Mouse (Mus musculus) limb, embryonic 11.5 days (tissue): ENCODE measurements around the gene Slc35b1. TPM values are rescaled to one million over a fixed set of nuclear protein-coding genes. Genes with fewer than 3 reads are reported as not detected.

ENCODE experiments used
- ATAC-seq: fragments of 200-750 bp; cut with Nextera tagmentation; 2 replicates; pipeline ENCODE4 v1.8.0; 2017; ENCODE audit warnings: low read depth; ENCODE audit not compliant: insufficient number of reproducible peaks, low FRiP score, low TSS enrichment
- DNase-seq: peaks from one replicate; pipeline ENCODE4 v3.0.0-alpha.2; 2015; ENCODE audit warnings: low spot score
- H3K27ac ChIP-seq: fragments of 300-500 bp; sonication (generic); replicated peaks from 2 replicates; pipeline ENCODE4 v1.5.1; 2014; ENCODE audit warnings: low read depth, mild to moderate bottlenecking, low read length
- H3K27me3 ChIP-seq: fragments of 300-500 bp; sonication (generic); 2 replicates; pipeline ENCODE4 v1.6.1; 2014; ENCODE audit warnings: mild to moderate bottlenecking, low read length, mixed read lengths; ENCODE audit not compliant: control insufficient read depth, insufficient read depth
- H3K36me3 ChIP-seq: fragments of 300-500 bp; sonication (generic); 2 replicates; pipeline ENCODE4 v1.6.1; 2014; ENCODE audit warnings: mild to moderate bottlenecking, low read length, moderate library complexity, mixed read lengths; ENCODE audit not compliant: control insufficient read depth, insufficient read depth
- H3K4me1 ChIP-seq: fragments of 300-500 bp; sonication (generic); 2 replicates; pipeline ENCODE4 v1.6.1; 2014; ENCODE audit warnings: low read length, mixed read lengths; ENCODE audit not compliant: control insufficient read depth, insufficient read depth
- H3K4me2 ChIP-seq: fragments of 300-500 bp; sonication (generic); 2 replicates; pipeline ENCODE4 v1.6.1; 2014; ENCODE audit warnings: low read depth, mild to moderate bottlenecking, moderate library complexity; ENCODE audit not compliant: severe bottlenecking
- H3K4me3 ChIP-seq: fragments of 300-500 bp; sonication (generic); 2 replicates; pipeline ENCODE4 v1.5.1; 2014; ENCODE audit warnings: low read depth, low read length
- H3K9ac ChIP-seq: fragments of 300-500 bp; sonication (generic); 2 replicates; pipeline ENCODE4 v1.6.1; 2014; ENCODE audit warnings: mild to moderate bottlenecking, low read length
- H3K9me3 ChIP-seq: fragments of 300-500 bp; sonication (generic); 2 replicates; pipeline ENCODE4 v1.6.1; 2016; ENCODE audit warnings: low read length; ENCODE audit not compliant: control insufficient read depth
- WGBS: fragments of 180-500 bp; shearing (Covaris S2); extraction: QIAGEN DNeasy Blood & Tissue Kit; methylation state at CpG from one replicate; pipeline ENCODE4 v1.1.7; 2014; 5-methylcytosine and 5-hydroxymethylcytosine counted together
- polyA plus RNA-seq: library from polyadenylated mRNA; unstranded; fragments of >200 nt; fragmentation: Nextera tagmentation; extraction: Ambion mirVana; gene quantifications from 2 replicates; pipeline ENCODE4 v1.2.1, GENCODE M21; 2014

Slc35b1 gene
- polyA plus RNA-seq, 1 experiment from 2014 or later = 133 TPM

DNA sequence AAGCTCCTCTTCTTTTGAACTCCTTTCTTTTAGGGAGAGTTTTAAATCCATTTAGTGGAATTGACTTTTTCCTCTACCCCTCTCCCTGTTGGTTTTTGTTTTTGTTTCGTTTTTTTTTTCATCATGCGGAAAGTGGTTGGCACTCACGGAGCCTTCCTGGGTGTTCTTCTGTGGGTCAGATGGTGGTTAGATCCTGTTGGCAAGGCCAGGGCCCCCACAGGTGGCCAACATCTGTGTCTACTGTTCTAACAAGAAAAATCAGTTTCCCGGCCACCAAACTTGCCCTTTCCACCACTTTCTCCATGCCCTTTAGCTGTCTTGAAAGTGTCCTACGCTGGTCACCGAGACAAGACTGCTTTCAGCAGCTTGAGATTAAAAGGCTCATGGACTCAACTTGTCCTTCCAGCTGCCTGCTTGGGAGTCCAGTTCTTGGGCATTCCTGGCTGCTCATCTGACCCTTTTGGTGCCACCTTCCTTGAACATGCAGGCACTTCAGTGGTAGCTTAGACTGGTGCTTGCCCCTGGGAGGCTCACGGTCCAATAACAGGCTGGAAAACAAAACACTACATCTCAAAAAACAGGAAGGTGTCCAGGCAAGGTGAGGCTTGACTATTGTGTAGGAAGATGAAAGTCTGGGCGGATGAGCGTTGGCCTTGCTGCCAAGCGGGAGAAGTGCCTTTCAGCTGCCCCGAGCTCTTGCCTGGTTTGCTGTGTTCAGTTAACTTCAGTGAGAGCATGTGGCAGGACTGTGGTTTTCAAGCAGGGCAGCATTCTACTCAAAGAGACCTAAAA lies 8.4 kb downstream of the Slc35b1 start:
- no peak for DNase-seq
- Histone ChIP-seq H3K9ac (no peak overlapping the region), H3K27ac (no peak overlapping the region; the same call in 1 of the 2 replicates), H3K36me3 (peaks cover 7% of the 10 kb centered on the region), H3K4me3 (no peak overlapping the region), H3K4me2 (no peak overlapping the region), H3K9me3 (no peaks in the 10 kb centered on the region), H3K27me3 (no peaks in the 10 kb centered on the region), H3K4me1 (0 out of 2 replicates have a peak, but pooled peaks cover 2% of the 10 kb centered on the region)
- WGBS = 65% methylated on average over 11 of the region's 11 CpGs
- no peak for ATAC-seq

DNA sequence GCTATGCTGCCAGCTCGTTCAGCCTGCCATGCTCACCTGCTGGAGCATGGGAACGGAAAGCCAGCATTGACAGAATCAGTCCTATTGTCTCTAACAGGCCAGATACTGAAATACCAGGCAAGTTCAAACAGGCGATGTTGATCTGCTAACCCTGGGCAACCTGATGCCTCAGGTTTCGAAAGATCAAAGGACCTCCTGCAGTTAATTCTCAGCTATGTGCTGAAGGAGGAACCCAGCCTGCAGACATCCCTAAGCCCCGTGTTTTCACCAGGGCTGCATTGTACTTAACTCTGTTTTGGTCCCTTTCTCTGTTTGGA lies 9.0 kb downstream of the Slc35b1 start:
- Histone ChIP-seq H3K36me3 (peaks cover 7% of the 10 kb centered on the region), H3K27me3 (no peaks in the 10 kb centered on the region), H3K9me3 (no peaks in the 10 kb centered on the region), H3K4me1 (0 out of 2 replicates have a peak, but pooled peaks cover 2% of the 10 kb centered on the region), H3K9ac (no peak overlapping the region), H3K4me2 (no peak overlapping the region), H3K27ac (no peak overlapping the region; the same call in 1 of the 2 replicates), H3K4me3 (no peak overlapping the region)
- ATAC-seq (no peak), DNase-seq (no peak)
- whole genome bisulfite sequencing = 11% methylated on average over 5 of the region's 5 CpGs

DNA sequence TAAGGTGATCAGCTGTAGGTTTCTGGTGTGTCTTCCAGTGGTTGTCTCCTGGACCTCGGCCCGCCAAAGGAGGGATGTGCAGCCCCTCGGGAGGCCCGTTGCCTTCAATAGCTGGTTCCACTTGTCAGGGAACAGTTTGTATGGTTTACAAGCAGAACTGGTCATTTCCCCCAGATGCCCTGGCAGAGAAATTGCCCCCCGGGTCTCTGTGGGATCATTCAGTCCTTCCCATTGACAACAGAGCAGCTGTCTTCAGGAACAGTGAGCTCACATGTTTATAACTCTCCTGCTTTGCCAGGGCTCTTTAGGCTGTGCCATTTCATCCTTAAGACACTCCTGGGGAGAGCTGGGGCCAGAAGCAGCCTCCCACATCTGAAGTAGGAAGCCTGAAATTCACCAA lies 9.6 kb downstream of the Slc35b1 start:
- Histone ChIP-seq H3K4me2 (no peak overlapping the region), H3K27ac (no peak overlapping the region), H3K27me3 (no peaks in the 10 kb centered on the region), H3K9ac (no peak overlapping the region), H3K9me3 (no peaks in the 10 kb centered on the region), H3K4me3 (no peak overlapping the region), H3K36me3 (peaks cover 7% of the 10 kb centered on the region), H3K4me1 (0 out of 2 replicates have a peak, but pooled peaks cover 2% of the 10 kb centered on the region)
- no peak for DNase-seq
- ATAC-seq = no peak
- 31% methylated on average over 5 of the region's 5 CpGs for WGBS

DNA sequence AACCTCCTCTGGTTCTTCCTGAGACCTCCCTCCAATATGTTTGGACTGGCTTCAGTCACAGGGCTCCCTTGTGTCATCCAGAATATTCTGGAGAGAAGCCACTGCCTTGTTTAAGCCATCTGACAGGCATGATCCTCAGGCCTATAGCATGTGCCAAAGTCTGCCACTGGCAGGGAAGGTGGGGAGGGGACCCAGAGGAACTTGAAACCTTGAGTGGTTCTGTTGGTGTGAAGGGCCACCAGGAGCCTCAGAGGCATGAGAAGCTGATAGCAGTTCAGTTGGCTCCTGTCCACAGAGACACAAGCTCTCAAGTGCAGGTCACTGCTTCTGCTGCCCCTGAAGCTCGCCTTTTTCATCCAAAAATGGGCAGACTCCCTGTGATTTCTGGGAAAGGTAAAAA lies 12.1 kb downstream of the Slc35b1 start:
- Histone ChIP-seq H3K27me3 (no peaks in the 10 kb centered on the region), H3K9me3 (no peaks in the 10 kb centered on the region), H3K27ac (no peak overlapping the region), H3K4me2 (no peak overlapping the region), H3K4me3 (no peak overlapping the region), H3K36me3 (no peaks in the 10 kb centered on the region), H3K9ac (no peak overlapping the region), H3K4me1 (0 out of 2 replicates have a peak, but pooled peaks cover 2% of the 10 kb centered on the region)
- DNase-seq = no peak
- no peak for ATAC-seq
- WGBS = 58% methylated on average over 1 of the region's 1 CpGs

GRCm38 (mm10) chr11:95397843-95398835 lies 13.6 kb downstream of the Slc35b1 start:
- 67% methylated on average over 14 of the region's 14 CpGs for WGBS
- H3K4me3 ChIP-seq = no peak overlapping the region

GRCm38 (mm10) chr11:95399520-95400020 lies 15.1 kb downstream of the Slc35b1 start:
- H3K4me3 ChIP-seq = no peak overlapping the region
- H3K9me3 ChIP-seq = no peaks in the 10 kb centered on the region
- no peak for DNase-seq
- H3K27me3 ChIP-seq = no peaks in the 10 kb centered on the region
- WGBS = 79% methylated on average over 13 of the region's 13 CpGs
- no peak overlapping the region for H3K27ac ChIP-seq
- no peaks in the 10 kb centered on the region for H3K36me3 ChIP-seq
- ATAC-seq = no peak
- H3K4me1 ChIP-seq = peaks cover 4% of the 10 kb centered on the region; the same call in 1 of the 2 replicates
- no peak overlapping the region for H3K9ac ChIP-seq
- H3K4me2 ChIP-seq = no peak overlapping the region

More at GRCm38 (mm10) chr11:95397843-95398835, 13.6 kb downstream of the Slc35b1 start:
- Histone ChIP-seq H3K27ac (no peak overlapping the region), H3K36me3 (no peaks in the 10 kb centered on the region), H3K27me3 (no peaks in the 10 kb centered on the region), H3K9ac (no peak overlapping the region), H3K4me2 (no peak overlapping the region), H3K4me1 (peaks cover 4% of the 10 kb centered on the region; the same call in 1 of the 2 replicates), H3K9me3 (no peaks in the 10 kb centered on the region)
- peak; percentile 90 for DNase-seq
- no peak for ATAC-seq

- H3K9ac ChIP-seq = no peak overlapping the region
- DNase-seq (no peak), ATAC-seq (no peak)
- no peaks in the 10 kb centered on the region for H3K36me3 ChIP-seq
- H3K27me3 ChIP-seq = no peaks in the 10 kb centered on the region
- H3K27ac ChIP-seq = no peak overlapping the region
- 85% methylated on average over 5 of the region's 5 CpGs for WGBS
- H3K4me2 ChIP-seq = no peak overlapping the region
- no peaks in the 10 kb centered on the region for H3K9me3 ChIP-seq
- peaks cover 4% of the 10 kb centered on the region; the same call in 1 of the 2 replicates for H3K4me1 ChIP-seq
- H3K4me3 ChIP-seq = no peak overlapping the region
These were observed 17.1 kb downstream of the Slc35b1 start for GRCm38 (mm10) chr11:95401568-95401967.

- no peak for DNase-seq
- H3K4me2 ChIP-seq = no peak overlapping the region
- H3K9me3 ChIP-seq = no peaks in the 10 kb centered on the region
- ATAC-seq = no peak
- peaks cover 4% of the 10 kb centered on the region; the same call in 1 of the 2 replicates for H3K4me1 ChIP-seq
- no peak overlapping the region for H3K4me3 ChIP-seq
- no peaks in the 10 kb centered on the region for H3K27me3 ChIP-seq
- H3K9ac ChIP-seq = 0 out of 2 replicates have a peak overlapping the region, but pooled peaks have one; percentile 27
- 8% methylated on average over 5 of the region's 5 CpGs for WGBS
- no peaks in the 10 kb centered on the region for H3K36me3 ChIP-seq
- no peak overlapping the region; the same call in 1 of the 2 replicates for H3K27ac ChIP-seq
These were observed 17.7 kb downstream of the Slc35b1 start for GRCm38 (mm10) chr11:95402196-95402595.
